Mouse (Mus musculus) spleen, postnatal 10 days (tissue): ENCODE data around the gene Grb10.

ENCODE experiments used
- DNase-seq, 2 experiments: peaks; one replicate each; pipeline ENCODE4 v3.0.0; 2021 to 2022; ENCODE audit warnings: low spot score in 2 of 2

The Grb10 gene

DNA sequence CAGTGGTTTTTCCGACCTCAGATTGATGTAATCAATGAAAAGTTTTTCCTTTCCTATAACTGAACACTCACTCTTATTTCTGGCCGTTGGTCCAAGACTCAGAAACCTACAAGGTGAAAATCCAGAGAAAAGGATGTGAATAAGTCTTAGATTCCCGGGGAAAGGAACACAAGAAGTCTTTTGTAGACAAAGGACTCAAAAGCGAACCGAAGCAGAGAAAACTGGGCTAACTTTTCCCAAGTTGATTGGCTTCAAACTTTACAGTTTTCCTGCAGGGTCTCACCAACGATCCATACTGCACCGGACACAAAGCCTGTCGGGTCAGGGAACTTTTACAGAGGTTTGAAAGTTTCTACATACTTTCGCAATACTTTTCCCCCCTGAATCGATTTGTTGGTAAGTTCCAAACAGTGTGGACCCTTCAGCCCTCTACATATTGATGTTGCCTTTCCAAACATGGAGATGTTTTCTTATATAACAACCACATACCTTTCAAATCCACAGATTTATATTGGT lies at the start of gene Grb10:
Grb10 (minus strand) TSS at position 214 of the 516 bp plus-strand sequence.
- DNase-seq = no peak

DNA sequence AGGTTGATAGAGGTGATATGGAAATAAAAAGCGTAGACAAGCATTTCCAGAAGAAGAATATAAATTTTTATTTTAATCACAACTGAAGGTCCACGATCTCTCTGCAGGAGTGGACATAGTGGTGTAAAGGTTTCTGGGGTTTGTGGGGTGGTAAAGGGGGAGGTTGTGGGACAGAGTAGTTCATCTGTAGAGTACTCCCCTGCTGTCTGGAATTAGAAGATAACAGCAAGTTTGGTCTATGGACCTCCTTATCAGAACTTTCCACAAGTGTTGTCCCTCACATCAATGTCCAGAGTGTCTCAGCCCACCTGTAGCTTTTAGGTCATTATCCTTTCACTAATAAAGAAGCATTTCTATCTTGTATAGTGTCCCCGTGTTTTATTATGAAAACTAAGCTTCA lies 43.2 kb upstream of the Grb10 start:
- no peak for DNase-seq

DNA sequence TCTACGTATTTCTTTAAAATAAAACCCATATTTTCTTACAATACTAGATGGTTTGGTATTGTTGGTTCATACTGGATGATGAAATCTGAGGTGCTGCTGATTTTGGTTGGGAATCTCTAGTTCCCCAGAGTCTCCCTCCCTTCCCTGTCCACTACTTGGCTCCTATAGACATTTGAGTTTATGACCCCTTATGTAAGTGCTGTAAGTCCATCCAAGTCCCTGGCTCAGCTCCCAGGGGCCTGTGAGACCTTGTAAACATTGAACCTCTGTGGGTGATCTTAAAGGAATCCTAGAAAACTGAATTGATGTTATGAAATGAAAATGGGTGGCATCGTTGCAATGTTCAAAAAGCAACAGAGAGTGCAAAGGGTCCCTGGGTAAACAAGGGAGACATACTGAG lies 40.7 kb upstream of the Grb10 start:
- no peak for DNase-seq

DNA sequence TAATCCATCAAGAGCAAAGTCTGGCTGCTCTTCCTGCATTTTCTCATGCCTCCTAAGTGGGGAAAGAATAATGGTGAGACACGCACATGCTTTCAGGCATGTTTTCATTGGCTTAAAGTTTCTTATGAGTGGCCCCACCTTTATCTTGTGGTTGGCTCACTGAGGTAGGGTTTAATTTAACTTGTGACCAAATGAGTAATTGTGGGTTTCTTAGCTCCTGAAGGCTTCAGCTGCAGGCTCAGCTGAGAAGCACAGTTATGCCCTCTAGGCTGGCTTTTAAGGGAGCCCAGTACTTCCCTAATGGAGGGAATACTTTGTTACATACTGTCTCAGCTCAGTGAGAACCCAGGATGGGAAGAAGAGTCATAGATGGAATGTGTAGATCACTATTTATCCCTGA lies 37.0 kb upstream of the Grb10 start:
- no peak for DNase-seq

DNA sequence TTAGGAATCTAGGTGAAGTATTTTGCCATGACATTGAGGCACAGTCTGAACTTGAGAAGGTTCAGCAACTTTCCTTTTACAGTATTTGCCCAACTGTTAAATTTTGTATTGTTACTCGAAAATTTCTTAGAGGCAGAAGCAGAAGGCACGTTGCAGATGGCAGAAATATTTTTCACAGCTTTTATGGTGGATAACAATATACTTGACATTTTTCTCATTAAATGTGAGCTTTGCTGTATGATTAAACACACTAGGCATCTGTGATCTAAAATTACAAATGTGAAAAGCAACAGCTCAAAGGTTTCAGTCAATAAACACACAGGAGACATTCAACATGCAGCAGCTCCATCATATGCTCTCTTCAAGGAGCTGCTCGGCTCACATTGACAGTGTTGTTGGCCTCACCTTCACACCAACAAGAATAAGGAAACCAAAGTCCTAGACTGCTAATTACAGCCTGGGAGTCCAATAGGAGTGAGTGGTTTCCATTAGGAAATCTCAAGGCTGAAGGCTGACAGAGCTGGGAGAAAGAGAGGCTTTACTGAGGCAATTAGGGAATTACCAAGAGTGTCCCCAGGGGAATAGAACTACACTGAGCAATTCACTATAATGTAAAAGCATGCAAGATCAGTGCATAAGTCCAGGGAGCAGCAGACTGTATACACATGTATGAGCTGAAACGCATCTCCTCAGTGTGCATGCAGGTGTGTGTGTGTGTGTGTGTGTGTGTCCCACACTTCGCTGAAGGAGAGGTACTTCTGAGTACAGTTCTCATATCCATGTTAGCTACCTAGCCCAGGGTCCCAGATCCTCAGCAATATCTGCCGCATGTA lies 35.1 kb upstream of the Grb10 start:
- DNase-seq = no peak

DNA sequence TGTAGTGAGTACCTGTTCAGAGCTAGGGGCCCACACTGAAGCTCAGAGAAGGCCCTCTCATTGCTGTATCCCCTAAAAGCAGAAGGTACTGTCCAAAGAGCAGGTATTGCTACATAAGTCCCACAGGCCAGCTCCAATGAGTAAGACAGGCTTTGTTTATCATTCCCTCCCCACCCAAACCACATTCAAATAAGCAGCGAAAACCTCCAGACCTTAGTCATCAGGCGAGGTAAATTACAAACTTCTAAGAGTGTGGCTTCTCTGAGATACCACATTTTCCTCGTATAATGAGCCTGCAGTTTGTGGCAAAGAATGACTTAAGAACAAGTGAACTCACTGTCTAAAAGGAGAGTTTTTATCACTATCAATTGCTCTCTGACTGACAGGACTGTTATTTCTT lies 33.8 kb upstream of the Grb10 start:
- no peak for DNase-seq

DNA sequence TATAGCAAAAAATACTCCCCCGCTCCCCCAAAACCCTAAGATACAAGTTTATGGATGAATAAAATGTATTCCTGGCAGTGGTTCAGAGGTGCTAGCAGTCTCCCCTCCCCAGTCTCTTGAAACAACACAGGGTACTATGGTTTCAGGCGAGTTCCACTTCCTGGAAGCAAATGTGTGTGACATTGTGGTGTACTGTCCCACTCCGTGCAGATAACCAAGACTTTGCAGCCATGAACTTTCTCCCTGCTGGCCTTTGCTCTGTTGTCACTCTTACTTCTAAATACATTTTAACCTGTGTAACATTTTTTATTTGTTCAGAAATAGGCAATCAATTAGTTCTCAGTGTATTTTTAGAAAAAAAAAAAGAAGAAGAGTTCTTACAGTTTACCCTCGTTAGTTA lies 20.5 kb upstream of the Grb10 start:
- no peak for DNase-seq

DNA sequence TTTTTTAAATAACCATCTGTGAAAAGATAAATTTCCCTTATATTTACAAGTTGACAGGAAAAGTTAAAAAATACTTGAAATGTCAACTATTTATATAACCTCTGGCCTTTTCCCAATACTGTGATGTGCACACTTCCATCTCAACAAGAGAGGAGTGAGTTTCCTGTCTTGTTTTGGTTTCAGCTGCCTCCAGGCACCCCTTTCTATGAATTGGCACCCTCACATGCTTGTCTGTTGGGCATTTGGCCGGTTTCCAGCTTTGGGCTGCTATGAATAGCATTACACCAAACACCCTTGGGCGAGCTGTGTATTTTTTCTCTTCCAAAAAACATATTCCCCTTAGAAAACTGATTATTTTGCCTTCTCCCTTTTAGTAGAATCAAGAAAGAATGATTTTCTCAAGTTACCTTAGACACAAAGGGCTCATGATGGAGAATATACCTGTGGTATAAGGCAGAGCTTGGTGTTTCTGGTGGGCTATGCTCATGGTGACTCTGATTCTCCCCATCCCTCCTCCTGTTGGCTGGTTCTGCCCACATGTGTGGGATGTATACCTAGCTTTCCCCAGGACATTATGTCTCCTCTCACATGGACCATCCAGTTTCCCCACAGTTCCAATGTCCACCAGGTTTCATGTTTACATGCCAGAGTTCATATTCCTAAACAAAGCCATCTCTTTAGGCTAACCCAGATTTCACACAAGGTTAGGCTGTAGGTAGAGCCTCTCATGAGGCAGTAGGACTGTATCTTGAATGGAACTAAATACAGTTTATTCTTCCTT lies 10.3 kb upstream of the Grb10 start:
- DNase-seq = no peak

DNA sequence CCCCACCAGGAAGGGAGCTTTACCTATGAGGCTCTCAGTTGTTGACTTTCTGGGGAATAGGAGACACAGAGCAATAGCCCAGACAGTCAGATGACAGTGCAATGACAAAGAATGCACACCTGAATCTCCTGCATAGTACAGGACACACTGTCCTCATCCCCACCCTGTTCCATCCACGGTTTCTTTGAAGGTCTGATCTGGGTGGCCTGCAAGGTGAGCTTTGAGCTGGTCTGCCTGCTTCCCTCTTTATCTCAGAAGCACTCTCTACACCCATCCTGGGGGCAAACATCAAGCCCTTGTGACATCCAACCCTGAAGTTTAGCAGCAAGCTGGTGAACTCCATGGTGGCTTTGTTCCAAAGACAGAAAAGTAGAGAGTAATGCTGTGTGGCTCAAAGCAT lies 9.7 kb upstream of the Grb10 start:
- no peak for DNase-seq

DNA sequence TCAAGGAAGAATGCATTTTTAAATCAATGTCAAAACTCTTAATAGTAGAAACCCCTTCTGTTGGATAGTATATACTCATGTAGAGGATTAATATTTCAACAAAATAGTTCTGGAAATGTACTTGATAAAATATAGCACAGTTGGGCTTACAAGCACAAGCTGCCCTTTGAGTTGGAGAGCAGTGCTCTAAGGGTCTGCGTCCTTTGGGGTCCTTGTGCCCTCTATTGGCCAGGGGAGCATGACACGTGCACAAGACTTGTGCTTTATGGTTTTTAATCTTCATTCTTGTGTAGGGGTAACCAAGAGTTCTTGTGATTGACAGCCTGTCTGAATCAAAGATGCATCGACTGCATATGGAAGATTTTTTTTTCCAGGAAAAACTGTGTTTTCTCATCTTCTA lies 5.8 kb upstream of the Grb10 start:
- no peak for DNase-seq

DNA sequence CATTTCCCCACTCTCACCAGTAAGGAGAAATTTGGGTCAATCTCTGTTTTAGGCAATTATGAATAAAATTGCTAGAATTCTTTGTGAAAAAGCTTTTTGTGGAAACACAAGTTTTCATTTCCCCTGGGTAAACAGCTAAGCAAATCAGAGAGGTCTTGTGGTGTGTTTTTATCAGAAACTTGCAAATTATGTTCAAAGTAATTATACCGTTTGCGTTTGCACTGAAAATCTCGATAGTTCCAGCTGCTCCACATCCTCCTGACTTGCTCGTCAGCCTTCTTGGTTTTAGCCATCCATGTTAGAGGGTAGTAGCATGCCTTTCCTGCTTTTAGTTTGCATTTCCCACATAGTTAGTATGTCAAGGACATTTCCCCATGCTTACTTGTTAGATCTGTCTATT lies 3.3 kb upstream of the Grb10 start:
- no peak for DNase-seq

DNA sequence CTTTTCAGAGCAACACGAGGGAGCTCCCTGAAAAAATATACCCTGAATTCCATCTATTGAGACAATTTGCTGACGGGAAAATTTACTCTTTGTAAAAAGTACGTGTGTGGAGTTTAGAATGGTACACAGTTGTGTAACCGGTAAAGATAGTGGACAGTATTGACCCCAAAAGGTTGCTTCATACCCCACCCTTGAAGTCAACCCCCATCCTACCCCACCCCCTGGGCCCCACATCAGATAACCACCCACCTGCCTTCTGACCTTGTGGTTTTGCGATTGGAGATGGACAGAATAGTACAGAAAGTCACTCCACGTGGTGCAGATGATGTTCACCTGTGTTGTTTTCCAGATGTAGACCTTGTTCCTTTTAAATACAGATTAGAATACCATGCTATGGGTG lies 2.9 kb upstream of the Grb10 start:
- no peak for DNase-seq

DNA sequence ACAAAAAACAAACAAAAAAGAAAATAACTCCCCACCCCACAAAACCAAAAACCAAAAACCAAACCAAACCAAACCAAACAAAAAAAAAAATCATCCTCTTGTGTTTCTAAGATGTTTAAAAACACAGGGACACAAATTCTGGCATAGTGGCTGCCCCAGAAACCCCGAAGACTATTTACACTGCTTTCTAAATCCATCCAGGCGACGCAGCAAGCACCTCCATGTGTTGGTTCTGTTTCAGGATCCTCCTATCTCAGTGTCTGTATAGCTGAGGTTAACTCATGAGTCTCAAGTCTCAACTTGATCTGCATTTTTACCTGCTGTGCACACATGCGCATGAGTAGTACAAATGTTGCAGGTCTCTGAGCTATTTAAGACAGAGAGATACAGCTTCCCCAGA lies 1.9 kb upstream of the Grb10 start:
- DNase-seq = no peak

DNA sequence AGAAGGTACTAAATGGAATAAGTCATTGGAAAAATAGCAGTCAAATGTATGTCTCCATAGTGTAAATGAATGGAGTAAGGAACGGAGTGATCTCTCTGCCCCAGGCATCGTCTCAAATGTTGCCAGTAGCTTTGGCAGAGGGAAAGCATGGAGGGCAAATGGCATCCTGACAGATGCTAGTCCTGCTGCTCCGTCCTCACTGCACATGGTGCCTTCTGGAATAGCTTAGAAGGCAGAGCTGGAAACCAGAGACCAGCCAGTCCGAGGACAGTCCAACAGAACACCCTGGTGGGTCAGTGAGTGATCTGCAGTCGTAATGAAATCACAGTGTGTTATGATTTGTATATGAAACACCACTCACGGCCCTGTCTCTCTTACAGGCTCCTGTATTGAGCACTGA lies 1.3 kb upstream of the Grb10 start:
- no peak for DNase-seq

DNA sequence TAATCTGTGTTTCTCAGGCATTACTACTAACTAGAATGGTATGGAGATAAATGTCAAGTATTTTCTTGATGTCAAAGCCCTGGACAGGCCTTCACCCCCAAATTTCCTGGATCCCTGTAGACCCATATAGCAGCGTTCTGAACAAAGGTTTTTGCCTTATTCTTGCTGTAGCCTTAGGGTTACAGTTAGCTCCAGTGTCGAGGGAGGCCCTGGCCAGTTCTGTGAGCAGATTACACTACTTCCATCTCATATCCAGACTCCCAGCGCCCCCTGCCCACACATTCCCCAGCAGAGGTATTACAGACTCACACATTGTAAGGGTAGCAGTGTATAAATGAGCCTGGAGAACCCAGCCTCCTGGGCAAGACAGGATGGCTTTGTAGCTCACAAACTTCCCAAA lies 615 bp upstream of the Grb10 start:
- no peak for DNase-seq

DNA sequence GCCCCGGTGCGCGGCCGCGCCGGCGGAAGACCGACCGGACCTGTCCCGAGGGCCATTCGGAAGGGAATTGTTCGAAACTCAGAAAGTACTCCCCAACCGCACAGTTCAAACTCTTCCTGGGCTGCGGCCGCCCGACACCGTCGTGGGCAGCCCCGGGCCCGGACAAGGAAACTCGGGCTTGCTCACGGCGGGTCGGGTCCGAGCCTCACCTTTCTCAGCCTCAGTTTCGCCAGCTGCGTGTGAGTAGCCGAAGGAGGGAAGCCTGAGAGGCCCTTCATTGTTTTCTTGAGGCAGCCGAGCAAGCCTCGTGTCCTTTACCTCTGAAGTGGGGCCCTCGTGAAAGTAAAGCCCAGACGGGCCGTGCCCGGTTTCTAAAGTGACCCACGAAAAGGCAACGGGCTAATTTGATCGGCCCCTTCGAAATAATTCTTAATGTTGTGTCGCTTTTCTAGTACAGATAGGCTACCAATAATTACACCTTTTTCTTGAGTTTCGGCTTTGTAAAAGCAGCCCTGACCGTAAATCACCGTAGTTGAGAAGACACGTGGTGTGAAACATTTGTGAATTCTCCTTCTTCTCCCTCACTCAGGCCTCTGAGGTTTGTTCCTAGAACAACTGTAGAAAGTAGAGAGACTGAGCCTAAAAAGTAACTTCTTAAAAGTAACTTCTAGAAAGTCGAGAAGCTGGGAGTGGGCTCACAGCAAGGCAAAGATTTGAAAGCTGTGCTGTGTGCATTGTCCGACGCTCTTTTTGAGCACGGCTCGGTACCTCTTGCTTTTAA lies 604 bp downstream of the Grb10 start:
- DNase-seq = no peak

DNA sequence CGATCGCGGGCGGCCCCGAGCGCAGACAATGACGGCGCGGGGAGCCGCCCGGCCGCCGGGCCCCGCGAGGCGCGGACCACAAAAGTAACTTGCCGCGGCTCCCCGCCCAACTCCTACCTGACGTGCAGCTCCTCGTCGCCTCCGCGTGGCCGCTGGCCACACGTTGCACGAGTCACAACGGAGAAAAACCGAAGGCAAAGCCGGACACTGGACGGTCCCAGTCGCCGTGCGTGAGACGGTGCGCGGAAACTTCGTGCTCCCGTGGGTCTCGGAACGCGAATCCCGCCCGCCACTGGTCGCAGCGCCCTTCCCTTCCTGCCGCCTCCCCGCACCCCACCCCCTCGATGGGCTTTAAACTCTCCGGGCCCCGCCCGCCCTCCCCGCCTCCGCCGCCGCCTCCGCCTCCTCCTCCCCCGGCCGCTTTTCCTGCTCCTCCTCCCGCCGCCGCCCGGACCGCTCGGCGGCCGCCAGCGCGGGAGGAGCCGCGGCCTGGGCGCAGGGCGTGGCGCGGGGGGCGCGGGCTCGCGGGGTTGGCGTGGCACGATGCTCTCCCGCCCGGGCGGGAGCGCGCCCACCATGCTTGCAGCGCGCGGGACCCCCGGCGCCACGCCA lies 1.3 kb downstream of the Grb10 start:
- DNase-seq = peak in 1 of 2 experiments; percentile 17

DNA sequence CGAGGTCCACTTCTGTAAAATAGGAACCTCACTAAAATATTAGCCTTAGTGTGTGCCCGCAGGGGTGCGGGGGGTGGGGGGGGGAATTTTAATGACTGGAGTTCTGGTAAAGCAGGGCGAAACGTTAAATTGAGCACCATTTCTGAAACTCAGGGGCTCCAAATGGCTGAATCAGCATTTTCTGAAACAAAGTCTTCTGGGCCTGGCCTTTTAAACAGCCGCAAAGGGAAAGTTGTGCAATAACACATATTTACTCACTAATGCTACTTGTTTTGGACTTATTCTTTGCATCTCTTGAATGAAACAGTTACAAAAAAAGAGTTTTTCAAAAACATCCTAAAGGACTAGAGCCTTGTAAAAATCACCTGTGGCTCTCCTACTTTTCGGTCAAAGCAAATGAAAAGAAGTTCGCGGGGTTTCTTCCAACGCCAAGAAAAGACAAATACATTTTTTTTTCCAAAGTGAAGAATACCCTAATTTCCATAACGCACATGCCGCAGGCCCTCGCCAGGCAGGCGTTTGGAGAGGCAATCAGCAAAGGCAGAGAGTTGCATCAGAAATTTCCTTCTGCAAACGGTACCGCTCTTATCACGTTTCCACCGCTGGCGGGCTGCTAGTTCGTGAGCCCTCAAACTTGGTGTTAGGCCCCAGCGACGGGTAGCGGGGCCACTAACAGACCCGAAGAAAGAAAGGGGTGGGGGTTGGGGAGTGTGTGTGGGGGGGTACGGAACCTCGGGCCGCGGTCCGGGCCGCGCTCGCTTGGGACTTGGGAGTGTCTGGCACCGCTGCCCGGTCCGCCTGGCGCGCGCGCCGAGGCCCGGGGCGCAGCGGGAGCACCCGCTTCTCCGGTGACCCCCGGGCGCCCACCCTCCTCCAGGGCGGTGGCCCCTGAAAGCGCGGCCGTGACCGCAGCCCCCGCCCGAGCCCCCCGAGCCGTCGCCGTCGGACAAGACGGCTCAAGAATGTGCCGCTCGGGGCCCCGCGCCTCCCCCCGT lies 2.3 kb downstream of the Grb10 start:
- no peak for DNase-seq

DNA sequence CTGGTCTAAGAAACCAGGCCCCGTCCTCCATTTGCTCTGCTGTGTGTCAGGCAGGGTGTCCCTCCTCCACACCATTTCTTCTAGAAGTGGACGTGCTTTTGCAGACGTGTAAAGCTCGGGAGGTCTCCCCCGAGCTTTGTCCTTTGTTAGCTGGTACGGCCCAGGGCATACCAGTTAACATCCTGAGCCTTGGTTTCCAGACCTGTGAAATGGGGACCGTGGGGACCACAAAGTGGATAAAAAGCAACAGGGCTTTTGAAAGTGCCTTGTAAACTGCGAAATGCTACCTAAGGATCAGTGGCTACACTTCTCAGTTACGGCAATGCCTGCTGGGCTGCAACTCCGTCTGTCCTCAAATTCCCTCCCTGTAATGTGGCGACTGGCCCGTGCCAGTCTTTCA lies 3.2 kb downstream of the Grb10 start:
- DNase-seq = no peak

DNA sequence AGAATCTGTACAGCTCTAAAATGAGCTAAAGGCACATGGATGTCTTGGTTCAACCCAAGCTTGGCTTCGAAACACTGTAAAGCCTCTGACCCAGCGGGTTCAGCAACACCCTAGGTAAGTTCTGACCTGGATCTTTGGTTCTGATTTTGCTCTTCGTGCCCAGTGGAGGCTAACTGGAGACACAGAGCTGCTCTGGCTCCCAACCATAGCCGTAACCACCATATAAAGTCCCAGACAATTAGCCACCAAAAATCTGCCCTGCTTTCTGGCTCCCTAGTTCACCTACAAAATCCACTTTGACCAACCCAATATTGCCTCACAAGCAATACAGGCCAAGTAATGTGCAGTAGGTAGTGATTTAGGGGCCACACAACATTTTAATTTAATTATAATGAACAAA lies 3.7 kb downstream of the Grb10 start:
- no peak for DNase-seq

DNA sequence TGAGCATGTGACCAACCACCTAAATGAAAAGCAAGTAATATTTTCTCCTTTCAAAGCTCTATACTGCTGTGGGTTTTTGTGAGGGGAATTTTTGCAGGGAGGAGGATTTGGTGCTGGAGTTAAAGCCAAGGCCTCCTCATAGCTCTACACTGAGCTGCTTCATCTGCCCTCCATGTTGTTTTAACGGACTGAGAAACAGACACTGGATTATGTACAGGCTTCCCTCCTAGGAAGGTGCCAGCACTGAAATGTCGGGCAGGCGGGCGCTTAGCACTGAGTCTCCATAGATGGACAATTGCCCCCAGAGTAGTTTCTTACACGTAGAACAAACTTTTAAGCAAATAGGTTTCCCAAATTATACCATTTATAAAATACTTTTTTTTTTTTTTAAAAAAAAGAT lies 4.1 kb downstream of the Grb10 start:
- DNase-seq = no peak
